Mouse (Mus musculus) CH12.LX (cell line): ENCODE results near the gene Tgfa. TPM values are rescaled to one million over a fixed set of nuclear protein-coding genes. Genes with fewer than 3 reads are reported as not detected.

Experiments used
- DNase-seq: peaks from one replicate; pipeline ENCODE4 v3.0.0-alpha.2; 2013; ENCODE audit errors: extremely low read depth
- H3K27ac ChIP-seq: 2 replicates; pipeline ENCODE4 v1.5.1; 2012; ENCODE audit warnings: low read depth, mild to moderate bottlenecking, control low read depth, moderate library complexity; ENCODE audit not compliant: insufficient read depth
- H3K27me3 ChIP-seq: replicated peaks from 2 replicates; pipeline ENCODE3; 2012; ENCODE audit warnings: inconsistent platforms
- H3K36me3 ChIP-seq, 2 experiments: replicated peaks in 1 of 2; 2 replicates each; pipeline versions ENCODE3 to v1.6.1; 2012; ENCODE audit warnings: inconsistent platforms in 1 of 2, low read length in 1 of 2, mild to moderate bottlenecking in 1 of 2, mixed read lengths in 1 of 2, moderate library complexity in 1 of 2; ENCODE audit not compliant: control insufficient read depth in 1 of 2, insufficient read depth in 1 of 2
- H3K4me1 ChIP-seq, 2 experiments: 2 replicates each; pipeline ENCODE4 v1.6.1; 2012; ENCODE audit warnings: inconsistent platforms in 1 of 2, moderate library complexity in 1 of 2; ENCODE audit not compliant: insufficient read depth in 2 of 2, control insufficient read depth in 1 of 2
- H3K4me2 ChIP-seq: 2 replicates; pipeline ENCODE4 v1.6.1; 2012; ENCODE audit warnings: low read depth, mild to moderate bottlenecking, control low read depth; ENCODE audit not compliant: poor library complexity, insufficient read depth, severe bottlenecking
- H3K4me3 ChIP-seq, 3 experiments: fragments of 150-350 bp in 1 of 3; sonication (generic) in 1 of 3; replicated peaks in 1 of 3; 2 replicates each; pipeline versions ENCODE3 to v1.5.1; 2011 to 2012; ENCODE audit warnings: low read depth in 2 of 3, low read length in 2 of 3, mild to moderate bottlenecking in 2 of 3, moderate library complexity in 2 of 3, control low read depth in 1 of 3, improper control_type of control experiment in 1 of 3, inconsistent platforms in 1 of 3, mixed read lengths in 1 of 3; ENCODE audit not compliant: poor library complexity in 1 of 3
- H3K79me2 ChIP-seq: replicated peaks from 2 replicates; pipeline ENCODE4 v1.6.1; 2012; ENCODE audit warnings: mild to moderate bottlenecking, moderate library complexity; ENCODE audit not compliant: control insufficient read depth, poor library complexity, insufficient read depth, severe bottlenecking; ENCODE audit errors: extremely low read depth
- H3K9ac ChIP-seq: 2 replicates; pipeline ENCODE4 v1.6.1; 2012; ENCODE audit warnings: low read depth, mild to moderate bottlenecking, control low read depth, moderate library complexity; ENCODE audit not compliant: insufficient read depth
- H3K9me3 ChIP-seq: replicated peaks from 2 replicates; pipeline ENCODE3; 2012; ENCODE audit warnings: low read length, inconsistent platforms, mixed read lengths
- BHLHE40 ChIP-seq: IDR thresholded peaks from 2 replicates; pipeline ENCODE4 v1.6.1; 2011; ENCODE audit warnings: mild to moderate bottlenecking, low read depth, low read length, improper control_type of control experiment
- CTCF ChIP-seq, 2 experiments: IDR thresholded peaks in 1 of 2; conservative IDR thresholded peaks in 1 of 2; 2 replicates each; pipeline ENCODE4 v1.5.1; 2011 to 2012; ENCODE audit warnings: low read depth in 2 of 2, low read length in 2 of 2, improper control_type of control experiment in 1 of 2, inconsistent platforms in 1 of 2, mild to moderate bottlenecking in 1 of 2, moderate library complexity in 1 of 2
- E2F4 ChIP-seq: IDR thresholded peaks from 2 replicates; pipeline ENCODE4 v1.6.1; 2011; ENCODE audit warnings: low read depth, low read length, improper control_type of control experiment; ENCODE audit not compliant: insufficient replicate concordance
- EP300 ChIP-seq: IDR thresholded peaks from 2 replicates; pipeline ENCODE4 v1.6.1; 2011; ENCODE audit warnings: low read length, improper control_type of control experiment
- ETS1 ChIP-seq: conservative IDR thresholded peaks from 2 replicates; pipeline ENCODE4 v1.6.1; 2012; ENCODE audit warnings: low read depth, mild to moderate bottlenecking, inconsistent platforms, low read length, improper control_type of control experiment, moderate library complexity
- HCFC1 ChIP-seq: IDR thresholded peaks from 2 replicates; pipeline ENCODE4 v1.6.1; 2012; ENCODE audit warnings: low read depth, mild to moderate bottlenecking, inconsistent platforms, low read length, improper control_type of control experiment
- JUN ChIP-seq: IDR thresholded peaks from 2 replicates; pipeline ENCODE4 v1.6.1; 2011; ENCODE audit warnings: low read depth, mild to moderate bottlenecking, low read length, improper control_type of control experiment, moderate library complexity; ENCODE audit not compliant: insufficient read depth
- KAT2A ChIP-seq: IDR thresholded peaks from 2 replicates; pipeline ENCODE4 v1.6.1; 2012; ENCODE audit warnings: low read length, improper control_type of control experiment, inconsistent platforms; ENCODE audit not compliant: insufficient replicate concordance
- MAFK ChIP-seq: IDR thresholded peaks from 2 replicates; pipeline ENCODE4 v1.6.1; 2011; ENCODE audit warnings: low read length, improper control_type of control experiment; ENCODE audit not compliant: insufficient replicate concordance
- MAX ChIP-seq: IDR thresholded peaks from 2 replicates; pipeline ENCODE4 v1.6.1; 2011; ENCODE audit warnings: low read length, improper control_type of control experiment
- MAZ ChIP-seq: IDR thresholded peaks from 2 replicates; pipeline ENCODE4 v1.6.1; 2012; ENCODE audit warnings: low read depth, mild to moderate bottlenecking, inconsistent platforms, low read length, improper control_type of control experiment, moderate library complexity
- MEF2A ChIP-seq: IDR thresholded peaks from 2 replicates; pipeline ENCODE4 v1.6.1; 2014; ENCODE audit warnings: low read depth, mild to moderate bottlenecking, inconsistent platforms, low read length, improper control_type of control experiment, borderline replicate concordance
- MXI1 ChIP-seq: IDR thresholded peaks from 2 replicates; pipeline ENCODE4 v1.6.1; 2011; ENCODE audit warnings: mild to moderate bottlenecking, low read depth, low read length, improper control_type of control experiment
- NELFE ChIP-seq: IDR thresholded peaks from 2 replicates; pipeline ENCODE4 v1.6.1; 2011; ENCODE audit warnings: low read depth, low read length, improper control_type of control experiment
- NRF1 ChIP-seq: IDR thresholded peaks from 2 replicates; pipeline ENCODE4 v1.6.1; 2014; ENCODE audit warnings: low read depth, mild to moderate bottlenecking, inconsistent platforms, low read length, improper control_type of control experiment, moderate library complexity
- POLR2A ChIP-seq: IDR thresholded peaks from 2 replicates; pipeline ENCODE4 v1.6.1; 2011; ENCODE audit warnings: low read depth, mild to moderate bottlenecking, improper control_type of control experiment, low read length
- POLR2AphosphoS2 ChIP-seq: IDR thresholded peaks from 2 replicates; pipeline ENCODE4 v1.6.1; 2011; ENCODE audit warnings: low read depth, low read length, improper control_type of control experiment
- RCOR1 ChIP-seq: conservative IDR thresholded peaks from 2 replicates; pipeline ENCODE4 v1.6.1; 2012; ENCODE audit warnings: low read depth, mild to moderate bottlenecking, inconsistent platforms, low read length, improper control_type of control experiment
- SMC3 ChIP-seq: IDR thresholded peaks from 2 replicates; pipeline ENCODE4 v1.6.1; 2011; ENCODE audit warnings: low read depth, low read length, improper control_type of control experiment
- TBP ChIP-seq: conservative IDR thresholded peaks from 2 replicates; pipeline ENCODE4 v1.6.1; 2011; ENCODE audit warnings: low read depth, low read length, improper control_type of control experiment
- ZKSCAN1 ChIP-seq: IDR thresholded peaks from 2 replicates; pipeline ENCODE4 v1.6.1; 2012; ENCODE audit warnings: low read depth, inconsistent platforms, low read length, improper control_type of control experiment, borderline replicate concordance
- ZMIZ1 ChIP-seq: IDR thresholded peaks from 2 replicates; pipeline ENCODE4 v1.6.1; 2012; ENCODE audit warnings: low read depth, mild to moderate bottlenecking, inconsistent platforms, low read length, improper control_type of control experiment
- ZNF384 ChIP-seq: IDR thresholded peaks from 2 replicates; pipeline ENCODE4 v1.6.1; 2012; ENCODE audit warnings: low read depth, low read length, improper control_type of control experiment, inconsistent platforms
- dilution Hi-C: fragments of 300-500 bp; cut with MboI; formaldehyde crosslinking; loops from 2 replicates; pipeline ENCODE4 v1.14.3; 2020; ENCODE audit warnings: low sequenced_read_pairs; ENCODE audit not compliant: extremely low pct_unique_long_range_greater_than_20kb, extremely low pct_ligation_motif_present
- in situ Hi-C: fragments of 300-500 bp; cut with MboI; formaldehyde crosslinking; loops from 3 replicates; pipeline ENCODE4 v1.14.3; 2019; ENCODE audit warnings: low sequenced_read_pairs, low pct_ligation_motif_present, low pct_unique_long_range_greater_than_20kb, mixed read lengths
- polyA plus RNA-seq: library from polyadenylated mRNA; unstranded; fragments of >175 nt; gene quantifications from 2 replicates; pipeline ENCODE4 v1.2.1, GENCODE M21; 2012; ENCODE audit warnings: low read depth; ENCODE audit not compliant: insufficient read length
- total RNA-seq, 2 experiments: library from RNA; depleted of rRNA; stranded (reverse); fragments of 300-350 nt in 1 of 2; fragments of >200 nt in 1 of 2; gene quantifications; 2 replicates each; pipeline ENCODE4 v1.2.3; 2012 to 2014

Tgfa gene
- total and polyA plus RNA-seq, 3 experiments: not detected

DNA sequence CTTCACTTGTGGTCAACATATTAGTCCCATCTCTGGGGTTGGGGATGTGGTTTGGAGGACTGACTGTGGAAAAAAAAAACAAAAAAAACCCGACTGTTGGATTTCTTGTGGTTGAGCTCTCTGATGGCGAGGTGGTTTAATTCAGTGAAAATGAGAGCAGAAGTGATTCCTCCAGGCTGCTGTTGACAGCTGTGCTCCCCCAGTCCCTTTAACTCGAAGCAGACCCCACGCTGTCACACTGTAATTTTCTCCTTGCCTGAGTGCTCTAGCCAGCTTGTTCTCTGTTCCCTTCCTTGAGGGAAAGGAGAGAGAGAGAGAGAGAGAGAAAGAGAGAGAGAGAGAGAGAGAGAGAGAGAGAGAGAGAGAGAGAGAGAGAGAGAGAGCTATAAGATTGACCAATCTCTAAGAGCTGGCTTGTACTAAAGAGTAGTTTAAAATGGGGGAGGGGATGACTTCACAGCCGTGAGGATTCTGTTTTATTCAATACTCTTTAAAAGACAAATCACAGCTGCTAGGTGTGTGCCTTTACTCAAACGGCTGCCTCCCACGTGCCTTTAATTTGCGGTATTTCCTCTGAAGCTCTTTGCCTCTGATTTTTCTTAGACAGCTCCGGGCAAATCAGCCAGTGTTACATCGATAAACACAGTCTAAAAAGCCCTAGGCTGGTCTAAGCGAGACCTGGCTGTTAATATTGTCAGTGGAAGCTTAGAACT is 2.3 kb downstream of the Tgfa start:
- dilution Hi-C loops (no loop called here), in situ Hi-C loops (no loop called here)
- H3K36me3 ChIP-seq: no peaks in the 10 kb centered on the region
- H3K4me3 ChIP-seq: no peak overlapping the region
- H3K27ac ChIP-seq: no peak overlapping the region
- DNase-seq: no peak
- no peak for TF ChIP-seq ETS1
- no peak for TF ChIP-seq MAZ
- no peak for TF ChIP-seq E2F4
- TF ChIP-seq POLR2AphosphoS2: no peak
- no peak for TF ChIP-seq JUN
- no peak for TF ChIP-seq SMC3
- no peak for TF ChIP-seq ZNF384
- TF ChIP-seq HCFC1: no peak
- TF ChIP-seq ZMIZ1: no peak
- no peak for TF ChIP-seq MXI1
- no peak for TF ChIP-seq EP300
- no peak for TF ChIP-seq BHLHE40
- TF ChIP-seq ZKSCAN1: no peak
- TF ChIP-seq CTCF (conservative IDR thresholded peaks at IDR 0.05 in 1 of 2, IDR thresholded peaks at IDR 0.05 in 1 of 2; ENCODE audit: low read depth in 2 of 2, low read length in 2 of 2): no peak
- TF ChIP-seq MEF2A: no peak
- no peak for TF ChIP-seq KAT2A
- TF ChIP-seq POLR2A: no peak
- peaks cover 55% of the 10 kb centered on the region for H3K27me3 ChIP-seq
- no peaks in the 10 kb centered on the region for H3K79me2 ChIP-seq
- peaks cover 18% of the 10 kb centered on the region for H3K9me3 ChIP-seq
- no peak overlapping the region for H3K4me2 ChIP-seq
- no peak overlapping the region for H3K9ac ChIP-seq
- H3K4me1 ChIP-seq: no peaks in the 10 kb centered on the region

DNA sequence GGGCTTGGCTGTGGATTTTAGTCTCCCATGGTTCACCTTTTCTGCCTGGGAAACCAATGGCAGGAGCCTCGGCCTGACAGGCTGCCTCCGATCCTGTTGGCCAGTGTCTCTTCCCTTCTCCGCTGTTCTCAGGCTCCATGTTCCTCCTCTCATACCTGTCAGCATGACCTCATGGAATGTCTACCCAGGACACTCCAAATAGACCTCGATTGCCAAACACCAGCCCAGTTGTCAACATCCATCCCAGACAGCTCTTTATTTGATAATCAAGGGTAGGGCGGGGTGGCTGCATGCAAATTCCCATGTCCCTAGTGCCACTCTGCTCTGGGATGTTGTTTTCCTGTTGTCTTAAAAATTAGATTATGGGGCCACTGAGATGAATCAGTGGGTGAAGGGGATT is 5.9 kb downstream of the Tgfa start:
- H3K27me3 ChIP-seq: peaks cover 71% of the 10 kb centered on the region
- dilution Hi-C loops (no loop called here), in situ Hi-C loops (no loop called here)
- no peak overlapping the region for H3K4me3 ChIP-seq
- no peak overlapping the region for H3K4me2 ChIP-seq
- no peak overlapping the region for H3K9ac ChIP-seq
- H3K79me2 ChIP-seq: no peaks in the 10 kb centered on the region
- DNase-seq: no peak
- peaks cover 10% of the 10 kb centered on the region for H3K9me3 ChIP-seq
- no peaks in the 10 kb centered on the region for H3K36me3 ChIP-seq
- no peak for TF ChIP-seq SMC3
- TF ChIP-seq MEF2A: no peak
- no peak for TF ChIP-seq BHLHE40
- TF ChIP-seq MAZ: no peak
- TF ChIP-seq NRF1: no peak
- TF ChIP-seq MAFK: no peak
- no peak for TF ChIP-seq NELFE
- no peak for TF ChIP-seq RCOR1
- no peak for TF ChIP-seq TBP
- TF ChIP-seq MAX: no peak
- no peaks in the 10 kb centered on the region for H3K4me1 ChIP-seq
- no peak overlapping the region for H3K27ac ChIP-seq
